Mouse (Mus musculus) cerebellum, postnatal 4 days (tissue): ENCODE measurements at regions not wholly inside any gene's neighbourhood (a gene's known extent, or its start where the extent isn't known, plus 50 kb on each side); places are given as distances from the start of the nearest gene placed in this dataset.
"Not testable (repeated sequence)": the region's sequence is repeated elsewhere in the genome, so short reads cannot be mapped to it uniquely, and the experiment has no call there.

Experiments
- DNase-seq, 2 experiments: peaks; one replicate each; pipeline ENCODE4 v3.0.0; 2022; ENCODE audit warnings: low spot score in 2 of 2, mixed read lengths in 1 of 2

DNA sequence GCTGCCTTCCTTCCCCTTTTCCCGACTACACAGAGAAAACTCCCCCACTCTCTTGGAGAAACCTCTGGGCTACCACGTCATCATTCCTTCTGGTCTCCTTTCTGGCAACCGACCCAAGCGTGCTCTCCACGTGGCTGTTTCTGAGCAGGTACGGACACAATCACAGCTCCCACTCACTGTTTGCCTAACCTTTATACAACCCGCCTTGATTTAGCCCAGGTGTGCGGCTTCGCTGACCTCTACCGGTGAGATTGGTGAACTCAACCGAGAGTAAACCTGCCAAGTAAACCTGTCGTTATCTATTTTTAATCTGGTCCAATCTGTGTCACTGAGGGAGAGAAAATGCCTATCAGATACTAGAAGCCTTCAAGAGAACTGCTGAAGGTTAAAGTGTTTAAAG is 142.7 kb upstream of the Gnai1 start:
- DNase-seq: no peak

DNA sequence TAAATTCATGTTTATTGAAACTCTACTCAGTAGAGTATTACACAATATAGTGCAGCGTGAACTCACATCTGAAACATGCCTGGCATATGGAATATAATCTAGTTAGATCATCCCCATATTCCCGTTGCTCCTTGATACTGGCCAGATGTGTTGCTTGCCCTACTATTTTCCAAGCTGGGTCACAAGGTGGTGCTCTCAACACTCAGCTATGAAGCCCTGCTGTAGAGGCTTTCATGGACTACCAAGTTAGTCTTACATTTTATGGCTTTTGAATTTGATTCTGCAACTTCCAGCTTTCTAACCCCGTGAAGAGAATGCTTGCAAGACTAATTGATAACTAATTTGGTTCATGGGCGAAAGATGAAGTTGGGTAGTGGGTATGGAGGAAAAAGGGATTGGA is 134.2 kb upstream of the Gnai1 start:
- DNase-seq: no peak

DNA sequence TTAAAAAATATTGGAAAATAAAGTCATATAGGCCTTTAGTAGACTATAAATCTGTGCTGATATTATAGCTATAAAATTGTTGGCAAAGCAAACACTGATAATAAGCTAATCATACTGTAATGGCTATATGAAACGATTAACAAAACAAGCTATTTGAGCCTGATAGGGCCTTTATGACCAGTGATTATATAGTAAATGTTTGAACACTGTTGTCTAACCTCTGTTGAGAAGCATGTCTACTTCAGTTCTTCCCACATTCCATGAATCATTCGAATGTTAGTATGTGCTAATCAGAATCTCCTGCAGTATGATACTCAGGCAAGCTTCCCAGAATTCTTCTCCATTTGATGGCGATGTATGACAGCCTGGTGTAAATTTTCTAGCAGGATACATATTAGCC is 129.6 kb upstream of the Gnai1 start:
- no peak for DNase-seq

DNA sequence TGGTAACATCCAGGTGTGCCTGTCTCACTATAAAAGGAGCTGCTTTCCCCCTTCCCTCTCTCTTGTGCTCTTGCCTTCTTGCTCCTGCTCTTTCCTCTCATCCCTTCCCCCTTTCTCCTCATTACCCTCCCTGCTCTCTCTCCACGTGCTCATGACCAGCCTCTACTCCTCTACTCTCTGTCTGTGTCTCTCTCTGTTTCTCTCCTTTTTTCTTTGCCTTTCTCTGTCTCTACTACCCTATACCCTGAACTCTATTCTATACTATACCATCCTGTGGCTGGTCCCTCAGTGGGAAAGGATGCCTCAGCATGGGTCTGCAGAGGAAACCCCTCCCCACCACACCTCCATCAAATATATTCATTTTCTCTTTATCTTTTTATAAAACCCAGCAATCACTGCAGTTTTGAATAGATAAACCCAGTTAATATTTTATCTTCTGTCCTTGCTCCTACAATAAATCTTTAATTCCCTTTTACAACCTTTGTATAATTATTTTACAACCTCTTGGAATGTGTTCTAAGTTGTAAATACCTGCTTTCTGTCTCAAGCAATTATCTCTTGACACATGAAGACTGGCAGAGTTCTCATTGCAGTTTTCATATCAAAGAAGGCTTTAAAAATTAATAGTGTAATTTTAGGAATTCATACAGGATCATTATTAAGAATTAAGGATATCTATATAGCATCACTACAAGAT is 127.1 kb upstream of the Gnai1 start:
- DNase-seq: no peak

DNA sequence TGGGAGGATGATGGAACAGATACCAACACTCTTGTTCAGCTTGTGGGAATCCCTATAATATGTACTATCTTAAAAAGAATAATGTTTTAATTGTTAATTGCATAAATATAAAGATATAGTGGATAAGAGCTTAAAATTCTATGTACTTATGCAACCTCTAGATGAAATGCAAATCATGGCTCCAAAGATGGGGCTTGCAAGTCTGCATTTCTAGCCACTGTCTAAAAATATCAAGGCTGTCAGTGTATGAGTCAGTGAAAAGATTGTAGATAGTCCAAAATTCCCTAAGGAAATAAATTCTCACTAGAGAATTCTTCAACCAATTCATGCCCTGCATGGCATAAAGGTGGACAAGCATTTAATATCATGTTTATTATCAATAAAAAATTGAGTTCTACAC is 124.2 kb upstream of the Gnai1 start:
- DNase-seq: no peak

DNA sequence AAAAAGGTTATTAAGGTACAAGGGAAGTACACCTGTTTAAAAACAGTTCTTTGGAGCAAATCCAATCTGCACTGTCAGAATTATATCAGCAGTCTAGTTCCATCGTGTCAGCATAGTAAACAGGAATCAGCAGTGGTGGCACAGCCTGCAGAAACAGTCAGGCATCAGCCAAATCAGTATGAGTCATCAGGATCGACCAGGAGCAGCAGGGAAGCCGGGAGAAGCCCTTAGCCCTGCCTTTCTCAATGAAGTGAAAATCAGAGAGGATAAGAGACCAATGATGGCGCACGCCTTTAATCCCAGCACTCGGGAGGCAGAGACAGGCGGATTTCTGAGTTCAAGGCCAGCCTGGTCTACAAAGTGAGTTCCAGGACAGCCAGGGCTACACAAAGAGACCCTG is 118.3 kb upstream of the Gnai1 start:
- no peak for DNase-seq

DNA sequence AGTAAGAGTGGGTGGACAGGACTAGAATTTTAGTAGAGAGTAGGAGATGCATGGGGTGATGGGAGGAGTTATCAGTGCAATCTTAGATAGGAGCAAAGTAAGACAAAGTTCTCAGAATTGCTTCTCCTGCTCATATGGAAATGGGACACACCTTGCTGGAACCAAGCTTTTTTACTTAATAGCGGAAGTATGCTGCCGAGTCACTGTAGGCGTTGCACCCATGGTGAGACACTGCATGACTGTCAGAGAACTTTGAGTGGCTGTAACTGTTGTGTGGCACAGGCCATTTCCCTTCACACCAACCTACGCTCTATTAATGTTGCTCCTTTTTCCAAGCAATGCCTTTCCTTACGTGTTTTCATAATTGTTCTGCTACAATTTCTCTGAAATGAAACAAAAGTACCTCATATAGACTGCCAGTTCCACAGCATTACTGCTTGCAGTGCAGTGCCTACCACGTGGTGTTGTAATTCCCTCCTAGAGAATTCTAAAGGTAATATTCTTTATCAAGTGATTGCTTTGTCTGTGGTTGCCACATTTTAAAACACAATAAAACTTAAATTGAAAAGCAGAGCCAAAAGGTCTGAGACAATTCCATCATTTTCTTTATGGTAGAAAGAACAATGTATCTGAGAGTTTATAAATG is 117.3 kb upstream of the Gnai1 start:
- no peak for DNase-seq

DNA sequence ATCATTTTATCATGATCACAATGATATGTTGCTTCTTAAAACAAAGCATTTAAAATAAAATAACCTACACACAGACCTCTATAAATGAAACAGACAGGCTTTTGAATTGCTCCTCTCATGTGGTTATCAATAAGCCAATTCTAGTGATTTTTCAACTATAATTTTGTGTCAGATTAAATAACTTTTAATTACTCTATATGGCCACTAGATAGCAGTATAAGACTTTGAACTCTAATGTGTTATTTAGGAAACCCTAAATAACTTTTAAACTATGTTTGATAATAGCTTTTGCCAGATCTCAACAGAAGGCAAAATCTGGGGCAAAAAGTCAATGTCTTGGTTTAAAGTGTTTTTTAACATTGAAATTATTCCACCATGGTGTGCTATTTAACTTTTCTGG is 112.0 kb upstream of the Gnai1 start:
- no peak for DNase-seq

DNA sequence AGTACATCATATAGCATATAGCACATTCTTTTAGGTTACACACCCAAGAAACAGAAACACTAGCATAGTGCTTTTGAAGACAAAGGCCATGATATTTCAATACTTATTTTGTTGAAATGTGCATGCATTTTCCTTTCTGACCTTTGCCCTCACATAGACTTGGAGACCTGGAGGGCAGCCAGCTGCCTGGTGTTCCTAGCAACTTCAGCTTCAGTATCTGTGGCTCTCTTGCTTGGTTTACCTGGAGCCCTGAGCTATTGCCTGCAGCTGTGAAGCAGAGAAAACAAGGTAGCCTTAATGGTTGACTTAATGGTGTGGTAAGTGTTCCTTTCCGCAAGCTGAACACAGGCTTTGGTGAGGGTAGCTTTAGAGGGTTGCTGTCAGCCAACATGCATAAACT is 97.6 kb upstream of the Gnai1 start:
- DNase-seq: no peak

DNA sequence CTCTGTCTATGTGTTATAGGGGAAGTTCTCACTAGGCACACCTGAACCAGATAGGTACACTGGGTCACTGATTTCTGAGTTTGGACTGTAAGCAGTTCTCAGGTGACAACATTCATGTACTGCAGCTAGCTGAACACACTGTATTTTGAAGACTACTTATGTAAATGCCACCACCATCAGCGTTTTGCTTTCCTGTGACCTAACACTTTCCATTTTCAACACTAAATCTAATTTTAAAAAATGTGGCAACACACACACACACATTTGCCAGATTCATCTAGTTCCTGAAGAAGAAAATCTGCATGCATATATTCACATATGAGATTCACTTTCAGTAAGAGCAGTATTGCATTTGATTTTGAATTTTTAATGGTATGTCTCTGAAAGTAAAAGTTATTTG is 96.0 kb upstream of the Gnai1 start:
- no peak for DNase-seq

DNA sequence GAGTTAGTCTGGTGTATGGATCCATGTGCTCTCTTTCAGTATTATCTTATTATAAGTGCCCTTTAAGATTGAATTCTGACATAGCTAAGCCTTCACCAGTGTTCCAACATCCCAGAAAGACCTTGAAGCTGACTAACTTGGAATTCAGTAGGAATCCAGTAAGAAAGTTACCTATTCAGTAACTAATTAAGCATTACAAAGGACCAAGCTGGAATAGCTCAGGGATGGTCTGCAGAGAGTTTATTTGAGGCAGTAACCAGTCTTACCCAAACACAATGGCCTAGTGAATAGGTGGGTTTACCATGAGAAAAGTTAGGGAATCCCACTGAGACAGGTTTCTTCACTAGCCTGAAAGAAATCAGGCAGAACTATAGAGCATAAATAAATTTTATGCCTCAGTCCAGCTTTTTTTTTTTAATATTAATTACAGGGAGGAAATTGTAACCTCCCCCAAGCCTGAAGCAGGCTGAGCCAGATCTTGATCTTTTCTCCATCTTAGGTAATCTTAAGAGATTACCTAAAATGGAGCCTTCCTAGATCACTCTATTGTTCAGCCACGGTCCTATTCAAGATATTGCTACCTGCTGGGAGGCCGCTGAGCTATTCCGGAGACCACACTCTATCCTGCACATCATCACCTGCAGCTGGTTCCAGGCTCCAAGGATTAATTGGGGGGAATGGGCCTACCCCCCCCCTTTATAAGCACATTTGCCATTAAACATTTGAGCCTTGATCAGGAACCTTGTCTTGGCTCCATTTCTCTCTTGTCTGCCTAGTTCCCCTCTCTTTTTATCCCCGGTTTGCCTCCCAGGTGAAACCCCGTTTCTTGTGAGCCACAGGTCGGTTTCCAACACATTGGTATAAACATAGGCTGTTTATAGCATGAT is 93.0 kb upstream of the Gnai1 start:
- not testable (repeated sequence) for DNase-seq

DNA sequence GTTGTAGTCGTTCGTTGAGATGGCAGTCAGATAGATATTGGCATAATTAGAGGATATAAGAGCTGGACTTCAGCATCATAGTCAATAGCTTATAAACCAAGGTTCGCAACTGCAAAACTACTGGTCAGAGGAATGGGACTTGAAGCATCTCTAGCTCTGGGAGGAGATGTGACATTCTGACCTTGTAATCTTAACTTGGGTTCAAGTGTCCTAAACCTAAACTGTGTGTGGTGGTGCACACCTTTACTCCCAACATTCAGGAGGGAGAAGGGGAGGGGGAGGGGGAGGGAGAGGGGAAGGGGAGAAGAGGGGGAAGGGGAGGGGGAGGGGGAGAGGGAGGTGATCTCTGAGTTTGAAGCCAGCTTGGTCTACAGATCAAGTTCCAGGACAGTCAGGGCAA is 89.1 kb upstream of the Gnai1 start:
- DNase-seq: no peak

DNA sequence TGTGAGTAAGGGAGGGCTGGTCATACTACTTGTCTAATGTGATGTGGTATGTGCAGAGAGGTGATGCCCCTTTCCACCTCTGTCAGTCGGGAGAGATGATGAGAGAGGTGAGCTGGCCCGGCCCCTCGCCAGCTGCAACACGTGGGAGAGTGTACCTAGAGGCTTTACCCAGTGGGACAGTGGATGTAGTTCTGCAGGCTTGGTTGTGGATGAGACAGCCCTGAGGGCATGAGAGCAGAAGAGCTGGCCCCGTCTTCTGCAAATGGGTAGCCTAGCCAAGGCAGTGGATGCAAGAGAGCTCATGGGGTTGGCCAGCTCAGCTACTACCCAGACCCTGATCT is 88.1 kb upstream of the Gnai1 start:
- no peak for DNase-seq

DNA sequence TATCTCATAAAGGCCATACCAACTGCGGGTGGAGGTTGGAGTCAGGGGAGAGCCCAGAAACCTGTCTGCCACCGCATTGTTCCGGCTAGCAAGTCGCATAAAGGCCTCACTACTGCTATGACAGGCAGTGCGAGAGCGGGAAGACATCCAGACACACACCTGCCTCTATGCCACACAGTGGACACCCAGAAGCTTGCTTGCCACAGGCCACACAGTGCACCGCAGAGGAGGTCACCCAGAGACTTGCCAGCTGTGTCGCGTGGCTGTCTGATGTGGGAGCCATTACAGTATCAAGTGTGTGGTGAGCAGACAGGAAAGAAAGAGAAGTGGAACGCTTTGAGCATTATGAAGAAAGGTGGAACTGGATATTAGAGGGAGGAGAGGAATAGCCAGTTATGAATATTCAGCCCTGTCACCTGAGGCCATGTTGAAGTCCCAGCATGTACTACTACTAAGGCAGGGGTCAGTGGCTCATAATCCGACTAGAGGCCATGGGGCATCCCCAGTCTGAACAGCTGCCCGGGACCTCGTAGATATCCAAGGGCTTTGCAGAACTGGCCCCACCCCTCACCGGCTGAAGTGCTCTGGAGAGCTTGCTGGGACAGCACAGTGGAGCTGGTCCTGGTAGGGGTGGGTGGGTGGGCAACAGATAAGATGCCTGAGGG is 87.6 kb upstream of the Gnai1 start:
- DNase-seq: no peak

DNA sequence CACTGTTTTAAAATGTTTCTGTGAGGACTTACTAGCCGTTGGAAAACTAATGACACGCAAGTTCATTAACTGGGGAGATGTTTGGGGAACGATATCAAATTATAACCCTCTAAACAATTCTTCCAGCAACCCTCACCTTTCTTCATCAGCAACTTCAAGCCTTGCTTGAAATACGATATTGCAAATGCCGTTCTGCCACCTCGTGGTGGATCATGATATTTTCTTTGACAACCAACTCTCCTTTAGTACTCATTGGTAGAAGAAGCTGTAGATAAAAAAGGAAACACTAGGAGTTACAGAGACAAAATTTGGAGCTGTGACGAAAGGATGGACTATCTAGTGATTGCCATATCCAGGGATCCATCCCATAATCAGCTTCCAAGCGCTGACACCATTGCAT is 85.8 kb upstream of the Gnai1 start:
- DNase-seq: peak; percentile 43 to 72

DNA sequence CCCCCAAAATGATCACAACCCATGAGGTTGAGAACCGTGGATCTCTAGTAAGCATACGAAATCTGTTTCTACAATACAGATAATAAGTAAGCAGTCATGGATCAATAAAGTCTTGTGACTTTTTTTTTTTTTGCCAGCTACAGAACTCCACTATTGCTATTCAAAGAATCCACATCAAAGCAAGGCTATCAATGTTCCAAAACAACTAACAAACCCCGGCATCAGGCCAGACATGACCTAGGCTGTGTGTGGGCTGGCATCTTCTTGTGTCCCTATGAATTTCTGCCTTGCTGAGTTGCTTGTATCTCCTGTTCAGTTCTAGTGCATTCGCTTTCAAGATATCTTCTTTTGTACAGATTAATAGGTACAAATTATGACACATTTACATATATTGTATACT is 79.8 kb upstream of the Gnai1 start:
- DNase-seq: no peak

DNA sequence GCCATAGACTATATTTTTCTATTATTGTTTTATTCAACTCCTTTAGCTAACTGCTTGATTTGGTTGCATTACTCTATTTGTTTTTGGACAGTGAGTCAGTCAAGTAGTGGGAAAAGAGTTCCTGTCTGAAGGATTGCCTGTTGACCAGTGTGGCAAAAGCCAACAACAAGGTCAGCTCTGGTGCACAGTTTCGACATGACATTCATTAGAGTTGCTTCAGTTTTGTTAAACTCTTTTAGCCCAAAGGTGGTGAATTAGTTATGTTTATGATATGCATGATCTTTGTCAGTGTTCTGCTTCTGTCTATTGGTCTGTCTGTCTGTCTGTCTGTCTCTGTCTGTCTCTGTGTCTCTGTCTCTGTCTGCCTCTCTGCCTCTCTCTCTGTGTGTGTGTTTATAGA is 79.1 kb upstream of the Gnai1 start:
- no peak for DNase-seq

DNA sequence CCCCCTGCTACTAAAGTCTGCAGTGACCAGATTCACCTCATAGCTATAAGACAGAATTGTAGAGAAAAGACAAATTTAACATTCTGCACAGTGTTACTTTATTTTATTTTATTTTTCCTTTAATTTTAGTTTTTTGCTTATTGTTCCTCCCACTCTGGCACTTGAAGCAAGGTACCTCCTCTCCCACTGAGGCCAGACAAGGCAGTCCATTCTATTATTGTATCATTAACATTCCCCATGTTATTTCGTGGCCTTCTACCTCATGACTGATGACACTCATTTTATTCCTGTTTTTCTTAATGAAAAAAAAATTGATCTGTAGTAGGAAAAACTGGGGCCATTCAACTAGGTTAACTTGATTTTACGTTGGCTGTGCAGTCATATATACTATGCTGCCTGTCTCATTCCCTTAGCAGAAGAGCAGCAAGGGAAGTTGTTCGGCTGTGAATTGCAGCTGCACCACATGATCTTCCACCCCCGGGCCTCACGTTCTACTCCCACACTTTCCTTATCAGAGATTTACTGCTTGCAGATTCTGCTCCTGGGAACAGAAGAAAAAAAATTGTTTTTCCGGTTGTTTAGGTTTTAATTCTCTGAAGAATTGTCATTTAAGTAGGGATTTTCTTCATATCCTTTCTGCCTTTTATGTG is 76.1 kb upstream of the Gnai1 start:
- no peak for DNase-seq

DNA sequence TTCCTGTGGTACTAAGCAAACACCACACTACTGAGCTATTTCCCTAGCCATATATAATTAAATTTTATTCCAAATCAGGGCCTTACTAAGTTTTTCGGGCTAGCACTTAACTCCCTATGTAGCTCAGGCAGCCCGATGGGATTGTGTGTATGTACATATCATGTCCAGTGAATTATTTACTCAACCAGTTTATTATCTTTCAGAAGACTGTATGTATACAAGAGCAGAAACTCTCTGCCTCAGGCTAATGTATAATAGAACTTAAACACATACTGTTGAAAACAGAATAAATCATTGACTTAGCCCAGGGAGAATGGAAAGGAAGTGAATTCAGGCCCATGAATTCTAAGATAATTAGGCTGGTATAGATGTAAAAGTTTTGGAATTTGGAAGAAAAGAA is 74.1 kb upstream of the Gnai1 start:
- DNase-seq: no peak

DNA sequence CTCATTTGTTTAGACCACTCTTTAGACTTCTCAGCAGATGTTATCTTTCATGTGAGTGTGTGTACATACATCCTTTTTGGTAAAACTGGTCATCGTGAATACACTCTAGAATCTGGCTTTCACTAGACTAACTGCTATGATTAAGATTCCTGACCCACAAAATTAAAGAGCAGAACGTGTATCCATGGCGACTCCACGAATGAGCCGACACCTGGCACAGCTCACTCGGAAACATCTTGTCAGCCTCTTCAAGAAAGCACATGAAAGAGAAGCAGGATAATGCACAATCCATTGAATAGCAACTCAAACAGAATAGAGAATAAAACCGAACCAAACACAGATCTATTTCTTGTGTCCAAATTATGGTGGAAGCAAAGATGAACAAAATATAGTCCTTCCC is 73.1 kb upstream of the Gnai1 start:
- no peak for DNase-seq

DNA sequence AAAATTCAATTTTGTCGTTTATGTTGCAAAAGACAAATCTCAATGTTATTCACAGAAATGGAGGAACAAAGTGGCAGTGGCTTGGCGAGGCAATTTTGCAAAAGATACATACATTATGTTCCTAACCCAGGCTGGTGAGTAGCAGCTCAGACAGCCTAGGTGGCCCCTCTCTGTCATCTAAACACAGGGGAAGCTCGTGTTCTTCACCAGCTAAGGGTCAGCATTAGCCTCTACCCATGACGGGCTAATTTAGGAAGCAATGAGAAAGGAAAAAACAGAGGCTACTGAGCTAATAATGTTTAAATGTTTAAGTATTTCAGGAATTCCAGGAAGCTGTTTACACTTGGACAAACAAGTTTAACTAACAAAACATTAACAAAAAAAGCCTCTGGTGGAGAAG is 64.9 kb upstream of the Gnai1 start:
- no peak for DNase-seq

DNA sequence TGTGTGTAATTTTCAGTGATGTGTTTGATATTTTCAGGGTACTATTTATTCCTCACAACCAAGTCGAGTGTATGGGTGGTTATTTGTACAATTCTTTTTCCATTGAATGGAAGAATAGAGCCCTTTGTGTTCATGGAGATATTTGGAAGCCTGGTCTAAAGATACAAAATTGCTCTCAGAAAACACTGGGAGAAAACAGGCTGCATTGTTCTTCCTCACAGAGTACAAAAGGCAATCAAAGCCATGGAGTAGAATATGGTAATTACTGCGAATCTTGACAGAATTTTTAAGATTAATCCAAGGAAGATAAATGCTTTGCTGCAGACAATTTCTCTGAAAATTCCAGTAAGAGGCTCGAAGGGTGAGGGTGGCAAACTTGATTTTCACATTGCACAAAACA is 54.7 kb upstream of the Gnai1 start:
- no peak for DNase-seq
